Mouse (Mus musculus): Measurements from ENCODE around the gene Corin. TPM values are rescaled to one million over a fixed set of nuclear protein-coding genes. Genes with fewer than 3 reads are reported as not detected.

The Corin gene
- under 1 TPM; 0.51 to 0.57 TPM for total RNA-seq (2021)

DNA sequence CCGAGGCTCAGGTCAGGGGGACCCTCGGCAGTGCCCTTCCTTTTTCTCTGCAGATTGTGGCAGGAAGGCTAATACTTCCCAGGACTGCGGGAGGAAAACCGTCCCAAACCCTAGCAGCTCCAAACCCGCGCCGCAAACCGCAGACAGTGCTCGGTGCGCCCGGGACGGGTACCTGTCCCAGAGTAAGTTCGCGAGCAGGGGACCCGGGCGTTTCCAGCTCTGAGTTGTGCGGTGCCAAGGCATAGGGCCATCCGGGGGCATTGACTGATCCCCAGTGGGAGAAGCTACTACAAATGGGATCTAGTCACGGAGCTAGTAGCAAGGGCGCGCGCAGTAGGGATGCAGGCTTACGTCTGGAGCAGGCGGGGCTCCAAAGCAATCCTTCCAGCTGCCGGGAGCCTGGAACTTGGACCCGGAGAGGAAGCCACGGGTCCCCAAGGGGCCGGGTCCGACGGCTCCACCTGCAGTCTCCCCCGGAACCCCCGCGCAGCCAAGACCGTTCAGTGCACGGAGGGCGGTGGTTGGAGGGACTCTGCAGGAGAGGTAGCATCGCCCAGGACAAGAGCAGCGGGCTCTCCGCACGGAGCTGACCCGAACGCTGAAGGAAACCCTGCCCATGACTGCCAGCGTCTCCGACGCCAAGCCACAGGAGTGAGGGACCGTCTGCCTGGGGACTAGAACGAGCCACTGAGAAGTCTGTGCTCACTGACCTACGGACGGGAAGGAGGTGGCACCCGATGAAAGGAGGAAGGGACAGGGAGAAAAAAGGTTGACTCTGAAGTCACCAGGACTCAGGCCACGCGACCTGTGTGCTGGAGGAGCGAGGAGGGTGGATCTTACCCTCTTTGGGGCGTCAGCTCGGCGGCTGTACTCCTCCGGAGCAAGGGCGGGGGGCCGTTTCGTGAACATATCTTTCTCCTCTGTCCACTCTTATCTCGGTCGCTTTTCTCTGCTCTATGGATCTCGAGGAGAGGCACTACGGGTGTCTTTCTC lies at the start of gene Corin:
Gene Corin, minus strand, starts transcription at position 943 of the 993 bp plus-strand sequence.
- intact Hi-C loops (cut with DNase I) = loop anchor here (2.0 kb wide), 1 partner anchor 153 kb away; no protein-coding TSS in a partner anchor
- DNase-seq (ENCODE audit: extremely low spot score in 1 of 2, low spot score in 2 of 2) = no peak

DNA sequence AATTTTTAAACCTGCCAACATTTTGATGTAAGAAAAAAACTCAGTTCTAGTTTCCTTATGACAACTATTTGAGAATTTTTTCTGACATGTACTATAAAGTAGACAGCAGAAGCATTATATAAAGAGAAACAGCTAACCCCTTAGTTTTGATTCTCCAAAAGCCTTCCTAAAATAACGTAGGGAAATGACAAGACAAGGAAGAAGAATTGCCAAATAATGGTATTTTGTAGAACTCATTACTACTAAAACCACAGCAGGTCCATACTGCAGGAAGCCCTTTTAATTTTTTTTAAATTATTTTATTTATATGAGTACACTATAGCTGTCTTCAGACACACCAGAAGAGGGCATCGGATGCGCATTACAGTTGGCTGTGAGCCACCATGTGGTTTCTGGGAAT lies 46.9 kb upstream of the Corin start:
- intact Hi-C loops (cut with DNase I) = no loop called here
- no peak for DNase-seq (ENCODE audit: extremely low spot score in 1 of 2, low spot score in 2 of 2)

DNA sequence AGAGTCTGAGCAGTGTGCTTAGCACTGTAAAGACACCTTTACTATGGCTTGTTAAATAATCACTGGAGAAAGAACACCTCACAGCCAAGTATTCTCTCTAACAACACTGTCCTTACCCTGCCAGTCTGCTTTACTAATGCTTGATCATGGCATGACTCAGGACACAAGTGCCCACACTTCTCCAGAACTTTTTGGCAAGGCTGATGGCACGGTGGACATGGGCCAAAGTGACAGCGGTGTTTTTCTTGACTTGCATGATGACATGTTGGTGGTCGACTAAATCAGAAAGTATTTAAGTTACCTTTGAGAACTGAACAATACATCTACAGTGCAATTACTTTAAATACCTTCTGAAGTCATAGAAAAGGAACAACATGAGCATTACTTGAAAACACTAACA lies 24.6 kb upstream of the Corin start:
- intact Hi-C loops (cut with DNase I) = no loop called here
- no peak for DNase-seq (ENCODE audit: extremely low spot score in 1 of 2, low spot score in 2 of 2)

DNA sequence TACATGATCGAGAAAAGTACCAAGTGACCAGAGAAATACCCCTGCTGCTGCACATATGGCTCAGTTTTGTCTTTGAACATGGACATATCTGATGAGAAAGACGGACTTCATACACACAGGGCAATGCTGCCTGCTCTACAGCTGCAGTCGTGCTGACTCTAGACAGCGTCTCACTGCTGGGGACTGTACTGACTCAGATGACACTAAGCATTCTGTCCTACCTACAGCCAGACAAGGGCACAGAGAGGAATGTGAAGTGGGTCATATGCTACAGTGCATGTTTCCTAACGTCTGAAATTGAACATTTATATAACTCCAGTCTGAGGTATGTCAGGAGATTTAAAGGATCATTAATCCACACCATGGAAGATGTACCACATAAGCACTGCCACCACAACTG lies 9.5 kb upstream of the Corin start:
- no peak for DNase-seq (ENCODE audit: extremely low spot score in 1 of 2, low spot score in 2 of 2)
- intact Hi-C loops (cut with DNase I) = no loop called here

DNA sequence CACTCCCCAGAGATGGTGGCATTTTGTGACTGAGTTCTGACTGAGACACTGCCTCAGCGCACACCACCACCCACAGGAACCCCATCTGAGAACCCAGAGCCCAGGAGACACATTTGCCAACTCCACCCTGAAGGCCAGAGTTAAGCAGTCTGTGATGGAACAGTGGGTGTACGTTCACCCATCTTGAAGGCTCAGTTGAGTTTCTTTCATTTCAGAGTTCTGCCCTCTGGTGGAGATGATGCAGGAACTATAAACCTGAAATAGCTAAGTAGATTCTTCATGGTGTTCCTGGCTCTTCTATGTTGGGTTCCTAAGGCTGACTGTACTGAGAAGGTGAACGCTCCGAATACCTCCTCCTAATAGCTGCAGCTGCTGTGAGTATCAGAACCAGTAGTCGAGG lies 1.5 kb upstream of the Corin start:
- DNase-seq (ENCODE audit: extremely low spot score in 1 of 2, low spot score in 2 of 2) = peak in 1 of 2 experiments; percentile 52
- intact Hi-C loops (cut with DNase I) = loop anchor here (2.0 kb wide), 1 partner anchor 155 kb away; no protein-coding TSS in a partner anchor

DNA sequence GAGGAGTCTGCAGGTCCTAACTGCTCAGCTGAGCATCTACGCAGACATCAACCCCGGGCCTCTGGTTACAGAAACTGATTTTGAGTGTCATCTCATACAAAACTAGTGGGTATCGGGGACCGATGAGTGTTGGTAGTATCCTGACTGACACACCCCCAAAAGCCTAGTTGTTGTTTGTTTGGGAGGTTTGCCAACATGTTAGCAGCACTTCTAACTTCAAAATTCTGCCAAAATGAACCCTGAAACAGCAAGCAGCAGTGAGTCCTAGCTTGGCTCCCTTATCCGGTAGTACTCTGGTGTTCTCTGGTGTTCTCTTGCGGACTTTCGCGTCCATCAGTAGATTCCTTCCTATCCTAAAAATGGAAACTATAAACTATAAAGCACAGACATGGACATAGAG lies 1.5 kb downstream of the Corin start:
- no peak for DNase-seq (ENCODE audit: extremely low spot score in 1 of 2, low spot score in 2 of 2)
- intact Hi-C loops (cut with DNase I) = no loop called here

DNA sequence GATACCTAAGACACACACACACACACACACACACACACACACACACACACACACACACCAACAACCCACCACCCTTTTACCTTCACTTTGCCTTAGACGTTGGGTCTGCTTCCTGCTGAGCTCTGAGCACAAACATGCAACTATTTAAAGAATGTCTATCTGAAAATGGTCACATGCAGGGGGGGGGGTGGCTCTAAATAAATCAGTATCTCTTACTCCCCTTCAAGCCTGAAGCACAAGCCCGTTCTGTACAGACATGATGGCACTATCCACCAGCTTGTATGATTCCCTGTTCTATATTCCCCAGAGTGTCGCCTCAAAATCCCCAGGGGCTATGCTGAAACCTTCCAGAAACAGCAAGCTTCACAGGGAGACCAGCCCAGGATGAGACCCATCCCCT lies 2.5 kb downstream of the Corin start:
- intact Hi-C loops (cut with DNase I) = no loop called here
- no peak for DNase-seq (ENCODE audit: extremely low spot score in 1 of 2, low spot score in 2 of 2)

DNA sequence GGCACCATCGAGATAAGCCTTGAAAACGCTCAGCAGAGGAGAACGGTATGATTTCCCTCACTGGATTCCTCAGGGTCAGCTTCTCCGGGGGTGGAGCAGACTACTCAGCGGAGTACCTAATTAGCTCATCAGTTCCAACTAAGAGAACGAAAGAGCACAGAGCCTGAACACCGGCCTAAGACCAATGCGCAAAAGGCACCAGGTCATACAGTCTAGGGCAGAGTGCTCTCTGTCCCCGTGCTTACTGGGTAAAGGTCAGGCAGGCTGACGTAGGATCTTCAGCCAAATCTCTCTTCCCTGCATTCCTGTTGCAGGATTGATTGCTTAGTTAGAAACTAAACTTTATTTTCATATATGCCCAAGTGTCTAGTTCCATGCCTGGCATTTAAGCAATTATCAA lies 6.0 kb downstream of the Corin start:
- DNase-seq (ENCODE audit: extremely low spot score in 1 of 2, low spot score in 2 of 2) = no peak

DNA sequence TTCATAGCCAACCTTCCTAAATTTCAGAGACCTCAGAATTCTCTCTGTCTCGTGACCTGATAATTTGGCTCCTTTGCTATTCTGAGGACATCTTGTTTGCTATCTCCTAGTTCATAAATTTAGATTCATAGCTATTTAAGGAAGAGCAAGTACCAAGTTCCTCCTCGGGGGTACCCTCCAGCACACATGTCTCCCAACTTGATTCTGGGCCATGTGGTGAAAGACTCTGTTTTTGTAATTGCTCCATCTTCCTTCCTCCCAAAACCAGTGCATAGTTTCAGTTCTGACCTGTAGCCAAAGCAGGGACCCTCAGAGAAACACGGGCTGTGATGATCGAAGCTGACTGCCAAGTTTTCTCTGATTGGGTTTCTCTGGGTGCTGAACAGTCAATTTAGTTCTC lies 7.5 kb downstream of the Corin start:
- intact Hi-C loops (cut with DNase I) = no loop called here
- no peak for DNase-seq (ENCODE audit: extremely low spot score in 1 of 2, low spot score in 2 of 2)

More for the DNA sequence above, 6.0 kb downstream of the Corin start:
- intact Hi-C loops (cut with DNase I) = no loop called here

DNA sequence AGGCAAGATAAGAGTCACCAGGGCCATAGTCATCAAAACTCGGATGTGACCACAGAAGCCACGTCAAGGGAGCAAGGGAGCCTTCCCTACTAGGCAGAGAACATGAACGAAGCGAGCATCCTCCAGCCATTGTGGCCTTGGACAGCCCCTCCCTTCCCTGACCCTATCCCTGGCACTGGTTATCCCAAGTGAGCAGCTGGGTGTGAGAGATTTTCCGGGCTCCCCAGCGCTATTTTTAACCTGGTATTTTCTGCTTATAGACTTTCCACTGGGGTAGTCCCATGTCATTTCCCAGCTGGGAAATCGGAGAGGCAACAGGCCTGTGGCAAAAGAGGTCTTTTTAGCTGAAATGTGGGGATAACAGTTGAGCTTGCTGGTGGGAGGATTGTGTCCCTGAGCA lies 10.4 kb downstream of the Corin start:
- intact Hi-C loops (cut with DNase I) = no loop called here
- DNase-seq (ENCODE audit: extremely low spot score in 1 of 2, low spot score in 2 of 2) = no peak

DNA sequence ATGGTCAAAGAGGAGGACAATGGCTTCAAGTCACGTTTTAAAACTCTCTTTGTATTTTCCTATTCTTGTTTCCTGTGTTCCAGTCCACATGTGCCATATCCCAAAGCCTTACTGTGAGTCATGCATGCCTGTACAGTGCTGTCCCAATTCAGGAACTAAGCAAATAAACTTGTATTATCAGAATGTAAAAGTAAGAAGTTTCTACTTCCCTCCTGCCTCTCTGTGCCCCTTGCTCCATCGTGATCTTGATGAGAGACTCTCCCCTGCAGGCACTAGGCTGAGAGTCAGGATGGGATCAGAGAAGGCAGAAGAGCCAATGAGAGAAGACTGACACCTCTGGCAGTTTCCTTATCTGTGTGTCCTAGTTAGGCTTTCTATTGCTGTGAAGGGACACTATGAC lies 13.0 kb downstream of the Corin start:
- intact Hi-C loops (cut with DNase I) = no loop called here
- DNase-seq (ENCODE audit: extremely low spot score in 1 of 2, low spot score in 2 of 2) = no peak

DNA sequence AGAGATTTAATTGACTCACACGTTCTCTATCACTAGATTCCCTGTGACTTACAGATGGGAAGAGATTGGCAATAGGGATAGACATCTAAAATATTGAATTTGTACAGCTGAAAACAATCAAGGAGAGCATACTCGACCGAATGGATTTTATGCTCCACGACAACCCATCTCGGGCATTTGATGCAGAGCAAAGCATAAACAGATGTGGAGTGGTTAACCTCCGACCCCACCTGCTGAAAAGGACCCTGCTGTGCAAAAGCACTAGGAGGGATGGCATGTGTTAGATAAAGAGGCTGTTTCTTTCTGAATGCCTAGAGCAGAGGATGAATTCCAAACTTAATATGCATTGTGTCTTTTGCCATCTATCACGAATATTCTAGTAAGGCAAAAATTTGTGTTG lies 23.8 kb downstream of the Corin start:
- intact Hi-C loops (cut with DNase I) = no loop called here
- no peak for DNase-seq (ENCODE audit: extremely low spot score in 1 of 2, low spot score in 2 of 2)

DNA sequence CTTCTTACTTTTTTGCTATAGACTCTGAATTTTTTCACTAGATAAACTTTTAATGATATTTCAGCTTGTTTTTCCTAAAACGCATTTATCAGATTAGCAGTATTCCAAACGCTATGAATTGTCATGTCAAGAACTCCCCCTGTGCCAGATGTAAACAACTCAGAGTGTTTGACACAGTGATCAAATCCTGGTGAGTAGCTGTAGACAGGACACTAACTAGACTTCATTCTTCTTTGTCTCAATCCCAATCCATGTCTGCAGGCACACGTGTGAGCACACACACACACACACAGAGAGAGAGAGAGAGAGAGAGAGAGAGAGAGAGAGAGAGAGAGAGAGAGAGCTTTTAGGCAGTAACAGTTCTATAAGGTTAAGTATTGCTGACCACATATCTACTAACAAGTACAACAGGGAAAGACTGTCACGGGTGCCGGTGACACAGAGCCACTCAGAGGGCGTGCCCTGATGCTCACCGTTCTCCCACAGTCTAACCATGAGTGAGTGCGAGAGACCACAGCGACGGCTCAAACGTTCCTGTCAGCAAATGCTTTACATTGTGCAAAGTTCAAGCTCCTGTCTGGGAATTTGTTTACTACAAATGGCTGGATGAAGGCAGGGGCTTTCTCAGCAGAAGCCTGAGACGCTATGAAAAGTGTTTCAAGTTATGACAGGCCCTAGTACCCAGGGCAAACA lies 31.8 kb downstream of the Corin start:
- intact Hi-C loops (cut with DNase I) = no loop called here
- no peak for DNase-seq (ENCODE audit: extremely low spot score in 1 of 2, low spot score in 2 of 2)

DNA sequence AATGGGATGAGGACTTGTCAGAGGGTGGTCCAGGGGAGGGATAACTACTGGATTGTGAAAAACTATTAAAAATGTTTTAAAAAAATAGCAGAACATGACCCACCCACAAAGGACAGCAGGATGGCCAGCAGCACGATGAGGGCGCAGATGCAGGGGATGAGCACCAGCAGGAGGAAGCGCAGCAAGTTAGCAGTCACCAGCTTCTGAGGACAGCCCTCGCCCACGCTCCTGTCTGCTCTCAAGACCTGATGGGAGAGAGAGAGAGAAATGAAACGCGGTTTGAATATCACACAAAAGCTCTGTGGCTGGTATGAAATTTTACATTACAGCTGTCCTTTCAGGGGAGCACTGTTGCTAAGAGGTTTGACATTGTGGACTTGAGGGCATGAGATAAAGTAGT lies 32.5 kb downstream of the Corin start:
- intact Hi-C loops (cut with DNase I) = no loop called here
- DNase-seq (ENCODE audit: extremely low spot score in 1 of 2, low spot score in 2 of 2) = peak; percentile 11 to 52

DNA sequence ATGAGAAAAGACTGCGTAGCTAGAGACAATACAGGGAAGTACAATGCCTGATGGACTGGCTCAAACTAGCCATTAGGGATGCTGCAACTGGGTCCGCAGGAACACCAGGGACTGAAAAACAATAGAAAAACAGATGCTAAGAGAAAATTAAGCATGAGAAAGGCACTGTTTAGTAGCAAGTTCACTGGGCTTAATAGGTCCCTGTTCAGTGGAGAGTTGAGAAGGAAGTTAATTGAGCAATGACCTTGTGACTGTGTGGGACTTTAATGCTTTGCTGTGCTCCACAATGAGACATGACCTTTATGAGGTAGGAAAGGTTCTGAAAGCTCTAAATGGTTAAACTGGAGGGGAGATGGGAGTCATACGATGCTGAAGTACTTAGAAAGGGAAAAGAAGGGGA lies 39.3 kb downstream of the Corin start:
- intact Hi-C loops (cut with DNase I) = no loop called here
- no peak for DNase-seq (ENCODE audit: extremely low spot score in 1 of 2, low spot score in 2 of 2)

DNA sequence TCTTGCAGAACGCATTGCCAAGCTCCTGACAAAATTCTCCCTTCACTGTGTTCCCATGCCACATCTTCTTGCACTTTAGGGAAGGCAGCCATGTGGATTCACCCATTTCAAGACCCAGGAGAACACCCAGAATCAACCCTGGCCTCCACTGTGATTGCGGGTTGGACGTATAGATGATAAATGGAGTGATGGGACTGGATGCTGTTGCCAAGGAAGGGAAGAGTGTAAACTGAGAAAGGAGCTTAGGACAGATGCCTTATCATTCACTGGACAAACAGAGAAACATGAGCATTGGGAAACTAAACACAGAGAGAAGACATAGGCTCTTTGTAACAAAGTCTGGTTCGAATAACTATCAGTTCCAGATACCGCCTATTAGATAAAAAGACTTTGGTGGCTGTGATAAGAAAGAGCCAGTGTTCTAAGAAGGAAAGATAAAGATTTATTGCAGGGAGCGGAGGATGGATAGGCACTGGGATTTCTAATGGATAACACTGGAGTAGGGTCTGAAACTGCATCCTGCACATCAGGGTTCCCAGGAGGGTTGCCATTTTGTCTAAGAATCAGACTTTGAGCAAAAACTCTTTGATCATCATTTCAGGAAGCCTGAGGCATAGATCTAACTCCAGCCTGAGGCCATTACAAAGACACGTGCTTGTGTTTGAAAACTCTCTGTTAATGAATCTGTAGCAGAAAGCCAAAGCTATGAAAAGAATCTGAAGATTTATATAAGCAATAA lies 44.7 kb downstream of the Corin start:
- intact Hi-C loops (cut with DNase I) = no loop called here
- no peak for DNase-seq (ENCODE audit: extremely low spot score in 1 of 2, low spot score in 2 of 2)

DNA sequence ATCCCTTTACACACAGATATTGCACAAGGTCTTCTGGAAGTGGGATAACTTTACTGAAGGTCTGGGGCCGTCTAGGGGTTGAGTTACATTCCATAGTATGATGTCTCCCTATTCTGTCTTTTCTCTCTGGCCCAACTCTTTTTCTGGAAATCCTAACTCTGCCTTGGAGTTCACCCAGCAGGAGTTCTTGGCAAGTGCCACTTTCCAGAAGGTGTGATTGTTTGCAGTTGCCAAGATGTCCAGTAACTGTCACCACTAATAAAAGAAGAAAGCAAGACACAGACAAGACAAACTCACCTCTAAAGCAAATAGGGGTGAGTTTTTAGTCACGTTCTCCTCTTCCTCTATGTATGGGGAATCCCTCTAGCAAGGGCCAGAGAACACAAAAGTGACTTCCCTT lies 50.6 kb downstream of the Corin start:
- DNase-seq (ENCODE audit: extremely low spot score in 1 of 2, low spot score in 2 of 2) = no peak
- intact Hi-C loops (cut with DNase I) = no loop called here

DNA sequence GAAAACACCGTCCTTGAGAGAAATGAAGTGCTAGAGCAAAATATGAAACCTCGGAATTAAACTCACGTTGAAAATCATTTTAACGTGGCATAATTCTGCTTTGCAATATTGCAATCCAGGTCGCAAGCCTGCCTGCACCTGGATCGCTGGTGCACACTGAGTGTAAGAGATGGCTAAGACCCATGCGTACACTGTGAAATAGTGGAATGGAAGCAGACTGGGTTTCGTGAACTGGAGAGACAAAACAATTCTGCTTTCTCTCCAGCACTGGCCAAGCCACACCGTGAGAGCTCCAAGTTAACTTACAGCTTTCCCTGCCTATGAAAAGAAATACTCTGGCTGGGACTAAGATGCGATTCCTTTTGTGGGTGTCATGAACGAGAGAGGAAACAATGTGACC lies 51.1 kb downstream of the Corin start:
- DNase-seq (ENCODE audit: extremely low spot score in 1 of 2, low spot score in 2 of 2) = no peak
- intact Hi-C loops (cut with DNase I) = no loop called here

DNA sequence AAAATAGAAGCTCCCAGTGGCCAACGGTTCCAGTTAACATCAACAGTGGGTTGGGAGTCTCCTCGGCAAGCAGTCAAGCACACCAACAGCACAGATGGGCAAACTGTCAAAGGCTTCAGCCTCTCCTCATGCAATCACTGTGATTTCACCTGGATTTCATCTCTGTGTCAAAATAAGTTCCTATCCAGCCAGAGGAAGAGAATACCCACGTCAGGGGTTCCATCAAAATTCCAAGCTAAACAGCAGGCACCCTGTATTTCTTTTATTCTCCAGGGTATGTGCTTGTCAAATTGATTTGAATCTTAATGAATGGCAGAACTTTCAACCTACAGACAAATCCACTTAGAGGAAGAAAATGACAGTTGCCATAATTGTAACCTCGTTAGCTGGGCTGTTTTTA lies 51.5 kb downstream of the Corin start:
- intact Hi-C loops (cut with DNase I) = no loop called here
- no peak for DNase-seq (ENCODE audit: extremely low spot score in 1 of 2, low spot score in 2 of 2)

All from left cerebral cortex, postnatal 10 days (tissue).